Mouse (Mus musculus): ENCODE results near the gene Prss57. TPM values are rescaled to one million over a fixed set of nuclear protein-coding genes. Genes with fewer than 3 reads are reported as not detected.

The Prss57 gene
- polyA plus RNA-seq, 1 experiment, result 0.05 TPM

- no peak for TF ChIP-seq CTCF (IDR thresholded peaks at IDR 0.05; ENCODE audit: borderline replicate concordance, extremely low read depth, insufficient read depth, insufficient read length)
- TF ChIP-seq POLR2A (IDR thresholded peaks at IDR 0.05; ENCODE audit: borderline replicate concordance, extremely low read depth, insufficient read depth, insufficient read length, poor library complexity, severe bottlenecking), result no peak
- no peak for DNase-seq (ENCODE audit: low read depth)
These were observed 44.0 kb downstream of the Prss57 start for GRCm38 (mm10) chr10:79746774-79747151.

- peak; percentile 99 for DNase-seq (ENCODE audit: low read depth)
- TF ChIP-seq CTCF (IDR thresholded peaks at IDR 0.05; ENCODE audit: borderline replicate concordance, extremely low read depth, insufficient read depth, insufficient read length) (peak; percentile 40; the same call in 1 of the 2 replicates), POLR2A (IDR thresholded peaks at IDR 0.05; ENCODE audit: borderline replicate concordance, extremely low read depth, insufficient read depth, insufficient read length, poor library complexity, severe bottlenecking) (peak; percentile 90)
These were observed 44.6 kb downstream of the Prss57 start, which contains the start of gene Polrmt for GRCm38 (mm10) chr10:79745898-79746773. TSS of gene Polrmt (minus strand) at chr10:79746581.

- no peak for TF ChIP-seq CTCF (IDR thresholded peaks at IDR 0.05; ENCODE audit: borderline replicate concordance, extremely low read depth, insufficient read depth, insufficient read length)
- no peak for TF ChIP-seq POLR2A (IDR thresholded peaks at IDR 0.05; ENCODE audit: borderline replicate concordance, extremely low read depth, insufficient read depth, insufficient read length, poor library complexity, severe bottlenecking)
- DNase-seq (ENCODE audit: low read depth), result no peak
These were observed 45.4 kb downstream of the Prss57 start for GRCm38 (mm10) chr10:79745411-79745810.

GRCm38 (mm10) chr10:79743650-79744365 lies 47.0 kb downstream of the Prss57 start:
- TF ChIP-seq POLR2A (IDR thresholded peaks at IDR 0.05; ENCODE audit: borderline replicate concordance, extremely low read depth, insufficient read depth, insufficient read length, poor library complexity, severe bottlenecking), result no peak
- TF ChIP-seq CTCF (IDR thresholded peaks at IDR 0.05; ENCODE audit: borderline replicate concordance, extremely low read depth, insufficient read depth, insufficient read length), result no peak

GRCm38 (mm10) chr10:79743161-79743560 lies 47.6 kb downstream of the Prss57 start:
- no peak for DNase-seq (ENCODE audit: low read depth)
- TF ChIP-seq POLR2A (IDR thresholded peaks at IDR 0.05; ENCODE audit: borderline replicate concordance, extremely low read depth, insufficient read depth, insufficient read length, poor library complexity, severe bottlenecking), result no peak
- TF ChIP-seq CTCF (IDR thresholded peaks at IDR 0.05; ENCODE audit: borderline replicate concordance, extremely low read depth, insufficient read depth, insufficient read length), result no peak

More at GRCm38 (mm10) chr10:79743650-79744365, 47.0 kb downstream of the Prss57 start:
- no peak for DNase-seq (ENCODE audit: low read depth)

GRCm38 (mm10) chr10:79740863-79741262 lies 49.9 kb downstream of the Prss57 start:
- peak; percentile 37 for TF ChIP-seq CTCF (IDR thresholded peaks at IDR 0.05; ENCODE audit: borderline replicate concordance, extremely low read depth, insufficient read depth, insufficient read length)
- TF ChIP-seq POLR2A (IDR thresholded peaks at IDR 0.05; ENCODE audit: borderline replicate concordance, extremely low read depth, insufficient read depth, insufficient read length, poor library complexity, severe bottlenecking), result no peak
- DNase-seq (ENCODE audit: low read depth), result no peak

GRCm38 (mm10) chr10:79739234-79739633 lies 51.5 kb downstream of the Prss57 start:
- no peak for DNase-seq (ENCODE audit: low read depth)
- TF ChIP-seq POLR2A (IDR thresholded peaks at IDR 0.05; ENCODE audit: borderline replicate concordance, extremely low read depth, insufficient read depth, insufficient read length, poor library complexity, severe bottlenecking) (no peak), CTCF (IDR thresholded peaks at IDR 0.05; ENCODE audit: borderline replicate concordance, extremely low read depth, insufficient read depth, insufficient read length) (no peak)

GRCm38 (mm10) chr10:79738259-79738658 lies 52.5 kb downstream of the Prss57 start:
- DNase-seq (ENCODE audit: low read depth), result no peak
- no peak for TF ChIP-seq POLR2A (IDR thresholded peaks at IDR 0.05; ENCODE audit: borderline replicate concordance, extremely low read depth, insufficient read depth, insufficient read length, poor library complexity, severe bottlenecking)
- peak; percentile 57 for TF ChIP-seq CTCF (IDR thresholded peaks at IDR 0.05; ENCODE audit: borderline replicate concordance, extremely low read depth, insufficient read depth, insufficient read length)

GRCm38 (mm10) chr10:79736706-79737105 lies 54.1 kb downstream of the Prss57 start:
- DNase-seq (ENCODE audit: low read depth), result no peak

GRCm38 (mm10) chr10:79735361-79735760 lies 55.4 kb downstream of the Prss57 start:
- TF ChIP-seq CTCF (IDR thresholded peaks at IDR 0.05; ENCODE audit: borderline replicate concordance, extremely low read depth, insufficient read depth, insufficient read length) (no peak), POLR2A (IDR thresholded peaks at IDR 0.05; ENCODE audit: borderline replicate concordance, extremely low read depth, insufficient read depth, insufficient read length, poor library complexity, severe bottlenecking) (no peak)
- DNase-seq (ENCODE audit: low read depth), result no peak

More at GRCm38 (mm10) chr10:79736706-79737105, 54.1 kb downstream of the Prss57 start:
- TF ChIP-seq POLR2A (IDR thresholded peaks at IDR 0.05; ENCODE audit: borderline replicate concordance, extremely low read depth, insufficient read depth, insufficient read length, poor library complexity, severe bottlenecking) (no peak), CTCF (IDR thresholded peaks at IDR 0.05; ENCODE audit: borderline replicate concordance, extremely low read depth, insufficient read depth, insufficient read length) (no peak)

GRCm38 (mm10) chr10:79733847-79734246 lies 56.9 kb downstream of the Prss57 start:
- no peak for DNase-seq (ENCODE audit: low read depth)

More at GRCm38 (mm10) chr10:79733847-79734246, 56.9 kb downstream of the Prss57 start:
- no peak for TF ChIP-seq CTCF (IDR thresholded peaks at IDR 0.05; ENCODE audit: borderline replicate concordance, extremely low read depth, insufficient read depth, insufficient read length)
- TF ChIP-seq POLR2A (IDR thresholded peaks at IDR 0.05; ENCODE audit: borderline replicate concordance, extremely low read depth, insufficient read depth, insufficient read length, poor library complexity, severe bottlenecking), result no peak

Measured in brain, embryonic 14.5 days (tissue).